Mouse (Mus musculus) brain, embryonic 14.5 days (tissue): Measurements from ENCODE around the gene Mrpl4.

Source experiments
- CTCF ChIP-seq: fragments of 200-500 bp; IDR thresholded peaks from 2 replicates; pipeline ENCODE4 v1.5.1; 2012; ENCODE audit warnings: inconsistent platforms, mild to moderate bottlenecking, moderate library complexity, borderline replicate concordance; ENCODE audit not compliant: insufficient read depth, insufficient read length; ENCODE audit errors: extremely low read depth
- POLR2A ChIP-seq: fragments of 200-500 bp; IDR thresholded peaks from 2 replicates; pipeline ENCODE4 v1.6.1; 2012; ENCODE audit warnings: mild to moderate bottlenecking, inconsistent platforms, borderline replicate concordance; ENCODE audit not compliant: poor library complexity, insufficient read depth, insufficient read length, severe bottlenecking; ENCODE audit errors: extremely low read depth

GRCm38 (mm10) chr9:21018600-21018999, 16.1 kb downstream of the Mrpl4 start:
- TF ChIP-seq CTCF (no peak), POLR2A (no peak)
